Mouse (Mus musculus): Measurements from ENCODE around the gene Rnf121. TPM values are rescaled to one million over a fixed set of nuclear protein-coding genes. Genes with fewer than 3 reads are reported as not detected.

The Rnf121 gene
- polyA plus RNA-seq, 1 experiment: 48.0 TPM

- TF ChIP-seq E2F4 (IDR thresholded peaks at IDR 0.05; ENCODE audit: insufficient read depth) (no peak), MYOD1 (IDR thresholded peaks at IDR 0.05; ENCODE audit: control insufficient read depth in 1 of 3, insufficient read length in 2 of 3, low read depth in 2 of 3) (no peak), USF1 (IDR thresholded peaks at IDR 0.05; ENCODE audit: low read depth) (no peak), MAX (IDR thresholded peaks at IDR 0.05; ENCODE audit: low read depth) (no peak), TCF12 (IDR thresholded peaks at IDR 0.05; ENCODE audit: insufficient read depth, poor library complexity, severe bottlenecking) (no peak), MYOG (IDR thresholded peaks at IDR 0.05; ENCODE audit: control insufficient read depth in 1 of 3, insufficient read depth in 1 of 3, insufficient read length in 2 of 3, low read depth in 2 of 3) (no peak), TCF3 (IDR thresholded peaks at IDR 0.05; ENCODE audit: insufficient read length, low read depth) (no peak), CEBPB (IDR thresholded peaks at IDR 0.05; ENCODE audit: insufficient read depth, poor library complexity, severe bottlenecking) (no peak), POLR2AphosphoS2 (IDR thresholded peaks at IDR 0.05; ENCODE audit: insufficient read length, low read depth) (no peak), POLR2A (IDR thresholded peaks at IDR 0.05; ENCODE audit: insufficient read length, low read depth) (no peak), REST (IDR thresholded peaks at IDR 0.05; ENCODE audit: insufficient read depth, insufficient read length) (no peak), SRF (IDR thresholded peaks at IDR 0.05; ENCODE audit: control insufficient read depth, insufficient read length, low read depth) (no peak)
- Histone ChIP-seq H3K4me3 (no peak overlapping the region), H3ac (ENCODE audit: control insufficient read depth, insufficient read length) (no peak overlapping the region), H3K4me2 (ENCODE audit: low read depth) (no peak overlapping the region), H3K79me2 (ENCODE audit: control insufficient read depth, insufficient read depth) (no peaks in the 10 kb centered on the region), H3K27me3 (ENCODE audit: control insufficient read depth, insufficient read depth, insufficient read length) (no peaks in the 10 kb centered on the region), H3K36me3 (ENCODE audit: control insufficient read depth, insufficient read depth) (peaks cover 5% of the 10 kb centered on the region)
Measured at GRCm38 (mm10) chr7:102076714-102077296, 11.5 kb upstream of the Rnf121 start.

DNA sequence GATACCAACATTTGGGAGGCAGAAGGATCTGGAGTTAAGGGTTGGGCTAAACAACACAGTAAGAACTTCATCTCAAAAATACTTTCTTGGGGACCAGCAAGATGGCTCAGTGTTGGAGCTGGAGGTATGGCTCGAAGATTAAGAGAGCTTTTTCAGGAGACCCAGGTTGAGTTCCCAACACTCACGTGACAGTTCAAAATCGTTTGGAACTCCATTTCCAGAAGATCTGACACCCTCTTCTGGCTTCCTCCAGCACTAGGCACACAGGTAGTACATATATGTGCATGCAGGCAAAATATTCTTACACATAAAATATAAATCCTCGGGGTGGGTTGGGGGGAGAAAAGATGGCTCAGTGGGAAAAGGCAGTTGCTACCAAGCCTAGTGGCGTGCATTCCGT lies 1.1 kb upstream of the Rnf121 start:
- peaks cover 44% of the 10 kb centered on the region for H3K79me2 ChIP-seq (ENCODE audit: control insufficient read depth, insufficient read depth)
- H3K4me3 ChIP-seq: peak overlapping the region; percentile 81
- H3ac ChIP-seq (ENCODE audit: control insufficient read depth, insufficient read length): no peak overlapping the region
- peaks cover 3% of the 10 kb centered on the region for H3K36me3 ChIP-seq (ENCODE audit: control insufficient read depth, insufficient read depth)
- TF ChIP-seq USF1 (IDR thresholded peaks at IDR 0.05; ENCODE audit: low read depth): no peak
- TF ChIP-seq MYOG (IDR thresholded peaks at IDR 0.05; ENCODE audit: control insufficient read depth in 1 of 3, insufficient read depth in 1 of 3, insufficient read length in 2 of 3, low read depth in 2 of 3): no peak
- TF ChIP-seq TCF3 (IDR thresholded peaks at IDR 0.05; ENCODE audit: insufficient read length, low read depth): no peak
- no peak for TF ChIP-seq POLR2AphosphoS2 (IDR thresholded peaks at IDR 0.05; ENCODE audit: insufficient read length, low read depth)
- TF ChIP-seq REST (IDR thresholded peaks at IDR 0.05; ENCODE audit: insufficient read depth, insufficient read length): no peak
- no peak for TF ChIP-seq TCF12 (IDR thresholded peaks at IDR 0.05; ENCODE audit: insufficient read depth, poor library complexity, severe bottlenecking)
- no peak for TF ChIP-seq SRF (IDR thresholded peaks at IDR 0.05; ENCODE audit: control insufficient read depth, insufficient read length, low read depth)
- no peak for TF ChIP-seq POLR2A (IDR thresholded peaks at IDR 0.05; ENCODE audit: insufficient read length, low read depth)
- TF ChIP-seq E2F4 (IDR thresholded peaks at IDR 0.05; ENCODE audit: insufficient read depth): no peak
- TF ChIP-seq CEBPB (IDR thresholded peaks at IDR 0.05; ENCODE audit: insufficient read depth, poor library complexity, severe bottlenecking): no peak
- TF ChIP-seq MAX (IDR thresholded peaks at IDR 0.05; ENCODE audit: low read depth): no peak
- TF ChIP-seq MYOD1 (IDR thresholded peaks at IDR 0.05; ENCODE audit: control insufficient read depth in 1 of 3, insufficient read length in 2 of 3, low read depth in 2 of 3): no peak
- H3K27me3 ChIP-seq (ENCODE audit: control insufficient read depth, insufficient read depth, insufficient read length): no peaks in the 10 kb centered on the region
- H3K4me2 ChIP-seq (ENCODE audit: low read depth): peak overlapping the region; percentile 84

GRCm38 (mm10) chr7:102064655-102065045 lies 619 bp downstream of the Rnf121 start:
- H3ac ChIP-seq (ENCODE audit: control insufficient read depth, insufficient read length): peak overlapping the region; percentile 25
- H3K4me3 ChIP-seq: peak overlapping the region; percentile 81
- H3K4me2 ChIP-seq (ENCODE audit: low read depth): peak overlapping the region; percentile 85
- peaks cover 50% of the 10 kb centered on the region for H3K79me2 ChIP-seq (ENCODE audit: control insufficient read depth, insufficient read depth)
- no peaks in the 10 kb centered on the region for H3K27me3 ChIP-seq (ENCODE audit: control insufficient read depth, insufficient read depth, insufficient read length)
- H3K36me3 ChIP-seq (ENCODE audit: control insufficient read depth, insufficient read depth): peaks cover 6% of the 10 kb centered on the region
- no peak for TF ChIP-seq REST (IDR thresholded peaks at IDR 0.05; ENCODE audit: insufficient read depth, insufficient read length)
- TF ChIP-seq MAX (IDR thresholded peaks at IDR 0.05; ENCODE audit: low read depth): no peak

DNA sequence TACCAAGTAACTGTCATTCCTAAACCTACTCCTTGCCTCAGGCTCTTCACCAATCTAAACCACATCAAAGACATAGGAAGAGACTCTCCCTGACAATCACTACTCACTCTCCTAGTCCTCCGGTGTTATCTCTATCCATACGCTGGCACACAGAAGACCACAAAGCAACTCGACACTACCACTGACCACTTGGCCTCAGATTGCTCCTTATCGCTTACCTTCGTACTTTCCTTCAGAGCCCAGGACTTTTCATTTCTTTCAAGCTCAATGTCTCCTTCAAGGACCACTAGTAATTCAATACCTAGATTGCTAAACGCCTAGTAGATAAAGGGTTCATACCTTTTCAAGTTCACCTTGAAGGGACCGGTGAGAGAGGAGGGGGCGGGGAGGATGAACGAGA lies 1.4 kb downstream of the Rnf121 start:
- Histone ChIP-seq H3K4me2 (ENCODE audit: low read depth) (peak overlapping the region; percentile 85), H3ac (ENCODE audit: control insufficient read depth, insufficient read length) (no peak overlapping the region), H3K36me3 (ENCODE audit: control insufficient read depth, insufficient read depth) (peaks cover 14% of the 10 kb centered on the region), H3K4me3 (peak overlapping the region; percentile 81), H3K79me2 (ENCODE audit: control insufficient read depth, insufficient read depth) (peaks cover 58% of the 10 kb centered on the region), H3K27me3 (ENCODE audit: control insufficient read depth, insufficient read depth, insufficient read length) (no peaks in the 10 kb centered on the region)
- TF ChIP-seq POLR2A (IDR thresholded peaks at IDR 0.05; ENCODE audit: insufficient read length, low read depth): no peak
- TF ChIP-seq POLR2AphosphoS2 (IDR thresholded peaks at IDR 0.05; ENCODE audit: insufficient read length, low read depth): no peak

DNA sequence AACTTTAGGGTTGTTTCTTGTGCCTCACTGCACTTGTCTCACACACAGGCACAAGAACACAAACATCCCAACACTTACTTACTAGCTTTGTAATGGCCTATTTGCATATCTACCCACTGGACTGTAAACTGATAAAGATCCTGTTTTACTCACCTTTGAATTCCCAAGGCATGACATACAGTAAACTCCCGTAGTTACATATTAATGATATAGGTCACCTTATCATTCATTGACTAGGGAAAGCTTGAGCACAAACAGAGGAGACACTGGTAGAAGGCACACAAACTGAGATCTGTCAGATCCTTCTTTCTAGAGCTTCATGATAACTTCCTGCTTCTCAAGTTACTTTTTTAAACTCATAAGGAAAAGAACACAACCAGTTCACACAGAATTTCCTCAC lies 3.1 kb downstream of the Rnf121 start:
- no peaks in the 10 kb centered on the region for H3K27me3 ChIP-seq (ENCODE audit: control insufficient read depth, insufficient read depth, insufficient read length)
- H3K36me3 ChIP-seq (ENCODE audit: control insufficient read depth, insufficient read depth): peaks cover 20% of the 10 kb centered on the region
- H3K4me3 ChIP-seq: no peak overlapping the region
- no peak overlapping the region for H3ac ChIP-seq (ENCODE audit: control insufficient read depth, insufficient read length)
- TF ChIP-seq MYOG (IDR thresholded peaks at IDR 0.05; ENCODE audit: control insufficient read depth in 1 of 3, insufficient read depth in 1 of 3, insufficient read length in 2 of 3, low read depth in 2 of 3): no peak
- TF ChIP-seq POLR2A (IDR thresholded peaks at IDR 0.05; ENCODE audit: insufficient read length, low read depth): no peak
- peaks cover 73% of the 10 kb centered on the region for H3K79me2 ChIP-seq (ENCODE audit: control insufficient read depth, insufficient read depth)
- H3K4me2 ChIP-seq (ENCODE audit: low read depth): no peak overlapping the region

Data from myocyte (in vitro differentiated cells).